Mouse (Mus musculus) central nervous system, embryonic 18 days (tissue): ENCODE data around the gene Rtf1. TPM values are rescaled to one million over a fixed set of nuclear protein-coding genes. Genes with fewer than 3 reads are reported as not detected.

Experiments
- polyA plus RNA-seq: library from polyadenylated mRNA; depleted of rRNA; stranded (reverse); fragments of >200 nt; gene quantifications from 2 replicates; pipeline ENCODE4 v1.2.3, GENCODE M21; 2012; rRNA removed

Rtf1 gene
- 38.0 and 41.7 TPM in 2 replicates for polyA plus RNA-seq

GRCm38 (mm10) chr2:119674525-119675214, at the start of gene Rtf1:
Gene Rtf1, plus strand, starts transcription at chr2:119675068.

GRCm38 (mm10) chr2:119662220-119663182, 12.4 kb upstream of the Rtf1 start, which contains the start of gene Ndufaf1:
Gene Ndufaf1, minus strand, starts transcription at chr2:119662827.

DNA sequence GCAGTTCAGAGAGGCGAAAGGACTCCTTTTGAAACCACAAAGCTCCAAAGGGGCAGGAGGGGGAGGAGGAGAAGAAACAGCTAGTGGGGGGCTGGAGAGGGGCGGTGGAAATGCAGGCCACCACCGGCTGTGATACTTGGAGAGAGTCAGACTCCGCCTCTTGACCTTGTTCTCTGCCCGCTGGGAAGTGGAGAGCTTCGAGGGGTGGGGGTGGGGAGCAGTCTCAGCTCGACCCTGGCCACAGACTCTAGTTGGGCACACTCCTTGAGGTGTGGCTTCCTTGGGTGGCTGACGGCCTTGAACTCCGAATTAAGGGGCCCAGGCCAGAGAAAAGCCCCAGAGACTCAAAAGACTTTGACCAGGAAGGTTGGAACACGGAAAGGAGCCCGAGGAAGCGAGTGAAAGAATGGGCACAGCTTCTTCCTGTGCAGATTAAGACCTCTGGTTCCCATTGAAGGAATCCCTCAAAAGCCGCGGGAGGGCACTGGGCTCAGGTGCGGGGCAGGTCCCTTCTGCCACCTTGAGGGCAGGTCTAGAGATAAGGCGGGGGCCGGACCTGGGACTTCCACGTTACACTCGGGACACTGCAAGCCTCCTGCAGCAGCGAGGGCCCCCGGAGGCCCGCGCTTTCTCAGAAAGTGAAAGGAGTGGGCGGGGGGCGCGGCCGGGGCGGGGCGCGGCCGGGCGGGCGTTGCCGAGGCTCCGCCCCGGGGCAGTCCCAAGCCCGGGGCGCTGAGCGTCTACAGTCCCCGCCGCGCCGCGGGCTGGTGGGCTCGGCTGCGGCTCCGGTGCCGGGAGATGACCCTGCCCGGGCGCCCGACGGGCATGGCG, 66.9 kb downstream of the Rtf1 start, which contains the start of gene Itpka:
Gene Itpka (plus strand): TSS at position 757 of the 831 bp plus-strand sequence.

GRCm38 (mm10) chr2:119760251-119760650, 85.4 kb downstream of the Rtf1 start, which contains the start of gene Ltk:
Gene Ltk, minus strand, starts transcription at chr2:119760431.

Other genes starting within 250 kb of the Rtf1 start
- gene Ino80, start 197.4 kb upstream of the Rtf1 start, polyA plus RNA-seq: 12.1 and 12.6 TPM in 2 replicates
- gene Exd1, start 127.4 kb upstream of the Rtf1 start, polyA plus RNA-seq: 0.71 and 0.83 TPM in 2 replicates
- 60.2 and 65.8 TPM in 2 replicates for gene Chp1, start 127.4 kb upstream of the Rtf1 start, polyA plus RNA-seq
- gene Nusap1, start 56.8 kb upstream of the Rtf1 start, polyA plus RNA-seq: 6.5 and 7.7 TPM in 2 replicates
- gene Oip5, start 56.6 kb upstream of the Rtf1 start, polyA plus RNA-seq: 3.2 and 5.0 TPM in 2 replicates
- gene Ndufaf1, start 12.2 kb upstream of the Rtf1 start, polyA plus RNA-seq: 15.1 and 17.0 TPM in 2 replicates
- gene Itpka, start 67.3 kb downstream of the Rtf1 start, polyA plus RNA-seq: 4.3 and 5.7 TPM in 2 replicates
- gene Ltk, start 85.4 kb downstream of the Rtf1 start, polyA plus RNA-seq: 5.9 and 6.2 TPM in 2 replicates
- 11.8 and 12.9 TPM in 2 replicates for gene Rpap1, start 112.5 kb downstream of the Rtf1 start, polyA plus RNA-seq
- 45.0 and 48.4 TPM in 2 replicates for gene Tyro3, start 122.7 kb downstream of the Rtf1 start, polyA plus RNA-seq
- 21.2 and 23.6 TPM in 2 replicates for gene Mga, start 222.2 kb downstream of the Rtf1 start, polyA plus RNA-seq